Mouse (Mus musculus) liver, embryonic 13.5 days (tissue): ENCODE data around the gene Fbln1. TPM values are rescaled to one million over a fixed set of nuclear protein-coding genes. Genes with fewer than 3 reads are reported as not detected.

Experiments
- ATAC-seq: fragments of 200-750 bp; cut with Nextera tagmentation; 2 replicates; pipeline ENCODE4 v1.8.0; 2017; ENCODE audit warnings: low read depth, mild to moderate bottlenecking, moderate number of reproducible peaks, moderate library complexity
- DNase-seq: peaks from one replicate; pipeline ENCODE4 v3.0.0; 2022
- H3K27ac ChIP-seq: fragments of 300-500 bp; sonication (generic); 2 replicates; pipeline ENCODE4 v1.5.1; 2015; ENCODE audit warnings: moderate library complexity, mild to moderate bottlenecking, inconsistent platforms
- H3K27me3 ChIP-seq: fragments of 300-500 bp; sonication (generic); 2 replicates; pipeline ENCODE4 v1.6.1; 2015; ENCODE audit warnings: mild to moderate bottlenecking, inconsistent platforms
- H3K36me3 ChIP-seq: fragments of 300-500 bp; sonication (generic); 2 replicates; pipeline ENCODE4 v1.6.1; 2015; ENCODE audit warnings: mild to moderate bottlenecking, inconsistent platforms
- H3K4me1 ChIP-seq: fragments of 300-500 bp; sonication (generic); replicated peaks from 2 replicates; pipeline ENCODE4 v1.6.1; 2015; ENCODE audit warnings: inconsistent platforms
- H3K4me2 ChIP-seq: fragments of 300-500 bp; sonication (generic); 2 replicates; pipeline ENCODE4 v1.6.1; 2015; ENCODE audit warnings: inconsistent platforms, mild to moderate bottlenecking, moderate library complexity
- H3K4me3 ChIP-seq: fragments of 300-500 bp; sonication (generic); replicated peaks from 2 replicates; pipeline ENCODE4 v1.5.1; 2015; ENCODE audit warnings: mild to moderate bottlenecking, inconsistent platforms
- H3K9ac ChIP-seq: fragments of 300-500 bp; sonication (generic); 2 replicates; pipeline ENCODE4 v1.6.1; 2015; ENCODE audit warnings: mild to moderate bottlenecking, inconsistent platforms
- H3K9me3 ChIP-seq: fragments of 300-500 bp; sonication (generic); replicated peaks from 2 replicates; pipeline ENCODE4 v1.6.1; 2016; ENCODE audit warnings: inconsistent platforms
- WGBS: fragments of 180-500 bp; shearing (Covaris S2); methylation state at CpG from one replicate; pipeline ENCODE4 v1.1.7; 2015; ENCODE audit not compliant: insufficient replicate concordance; 5-methylcytosine and 5-hydroxymethylcytosine counted together
- polyA plus RNA-seq: library from polyadenylated mRNA; unstranded; fragments of >200 nt; fragmentation: Nextera tagmentation; extraction: Ambion mirVana; gene quantifications from 2 replicates; pipeline ENCODE4 v1.2.1, GENCODE M21; 2015

The Fbln1 gene
- polyA plus RNA-seq, 1 experiment from 2014 or later: 10.4 TPM

GRCm38 (mm10) chr15:85266729-85267434 lies 61.1 kb downstream of the Fbln1 start:
- Histone ChIP-seq H3K4me2 (no peak overlapping the region), H3K27me3 (no peaks in the 10 kb centered on the region), H3K27ac (no peak overlapping the region), H3K9me3 (no peaks in the 10 kb centered on the region), H3K4me1 (no peaks in the 10 kb centered on the region), H3K9ac (no peak overlapping the region), H3K4me3 (no peak overlapping the region), H3K36me3 (no peaks in the 10 kb centered on the region)
- DNase-seq (peak; percentile 26), ATAC-seq (no peak)
- WGBS: 44% methylated on average over 14 of the region's 14 CpGs

- Histone ChIP-seq H3K9me3 (no peaks in the 10 kb centered on the region), H3K27me3 (no peaks in the 10 kb centered on the region), H3K27ac (no peak overlapping the region), H3K4me3 (no peak overlapping the region), H3K4me2 (no peak overlapping the region), H3K9ac (no peak overlapping the region), H3K36me3 (no peaks in the 10 kb centered on the region), H3K4me1 (no peaks in the 10 kb centered on the region)
- no peak for DNase-seq
- WGBS: 78% methylated on average over 19 of the region's 19 CpGs
- ATAC-seq: no peak
Measured at GRCm38 (mm10) chr15:85267891-85268290, 62.1 kb downstream of the Fbln1 start.

- DNase-seq (no peak), ATAC-seq (no peak)
- Histone ChIP-seq H3K9me3 (no peaks in the 10 kb centered on the region), H3K4me2 (no peak overlapping the region), H3K9ac (no peak overlapping the region), H3K27me3 (no peaks in the 10 kb centered on the region), H3K4me1 (no peaks in the 10 kb centered on the region), H3K36me3 (no peaks in the 10 kb centered on the region), H3K4me3 (no peak overlapping the region), H3K27ac (no peak overlapping the region)
- 54% methylated on average over 11 of the region's 11 CpGs for WGBS
Measured at GRCm38 (mm10) chr15:85272988-85273387, 67.2 kb downstream of the Fbln1 start.

- WGBS: 71% methylated on average over 8 of the region's 8 CpGs
- no peak for ATAC-seq
- Histone ChIP-seq H3K9ac (no peak overlapping the region), H3K36me3 (no peaks in the 10 kb centered on the region), H3K9me3 (no peaks in the 10 kb centered on the region), H3K4me3 (no peak overlapping the region), H3K4me2 (no peak overlapping the region), H3K27ac (no peak overlapping the region), H3K4me1 (no peaks in the 10 kb centered on the region), H3K27me3 (no peaks in the 10 kb centered on the region)
- DNase-seq: no peak
Measured at GRCm38 (mm10) chr15:85277221-85277620, 71.5 kb downstream of the Fbln1 start.

GRCm38 (mm10) chr15:85278986-85279385 lies 73.2 kb downstream of the Fbln1 start:
- DNase-seq: no peak
- Histone ChIP-seq H3K4me1 (no peaks in the 10 kb centered on the region), H3K27me3 (no peaks in the 10 kb centered on the region), H3K9me3 (no peaks in the 10 kb centered on the region), H3K27ac (no peak overlapping the region), H3K4me3 (no peak overlapping the region), H3K4me2 (no peak overlapping the region), H3K36me3 (no peaks in the 10 kb centered on the region), H3K9ac (no peak overlapping the region)
- WGBS: 76% methylated on average over 5 of the region's 5 CpGs
- no peak for ATAC-seq

- ATAC-seq (no peak), DNase-seq (no peak)
- 41% methylated on average over 5 of the region's 5 CpGs for whole genome bisulfite sequencing
- no peak overlapping the region for H3K9ac ChIP-seq
- H3K4me1 ChIP-seq: no peaks in the 10 kb centered on the region
- no peaks in the 10 kb centered on the region for H3K36me3 ChIP-seq
- H3K4me3 ChIP-seq: no peak overlapping the region
- no peaks in the 10 kb centered on the region for H3K27me3 ChIP-seq
- no peaks in the 10 kb centered on the region for H3K9me3 ChIP-seq
- H3K27ac ChIP-seq: no peak overlapping the region
- no peak overlapping the region for H3K4me2 ChIP-seq
Measured at GRCm38 (mm10) chr15:85282021-85282420, 76.3 kb downstream of the Fbln1 start.

- Histone ChIP-seq H3K27ac (no peak overlapping the region), H3K4me2 (no peak overlapping the region), H3K27me3 (no peaks in the 10 kb centered on the region), H3K4me1 (no peaks in the 10 kb centered on the region), H3K4me3 (no peak overlapping the region), H3K9me3 (no peaks in the 10 kb centered on the region), H3K36me3 (no peaks in the 10 kb centered on the region), H3K9ac (no peak overlapping the region)
- DNase-seq (no peak), ATAC-seq (no peak)
- 69% methylated on average over 6 of the region's 6 CpGs for WGBS
Measured at GRCm38 (mm10) chr15:85284651-85285050, 78.9 kb downstream of the Fbln1 start.

- H3K4me1 ChIP-seq: peaks cover 10% of the 10 kb centered on the region; the same call in 1 of the 2 replicates
- WGBS: 62% methylated on average over 3 of the region's 3 CpGs
- no peak overlapping the region for H3K4me3 ChIP-seq
- no peaks in the 10 kb centered on the region for H3K9me3 ChIP-seq
- no peaks in the 10 kb centered on the region for H3K27me3 ChIP-seq
- ATAC-seq (no peak), DNase-seq (no peak)
- no peak overlapping the region for H3K9ac ChIP-seq
- H3K36me3 ChIP-seq: no peaks in the 10 kb centered on the region
- no peak overlapping the region for H3K4me2 ChIP-seq
- H3K27ac ChIP-seq: no peak overlapping the region
Measured at GRCm38 (mm10) chr15:85294632-85295031, 88.9 kb downstream of the Fbln1 start.

GRCm38 (mm10) chr15:85295544-85295943 lies 89.8 kb downstream of the Fbln1 start:
- Histone ChIP-seq H3K27me3 (no peaks in the 10 kb centered on the region), H3K4me3 (no peak overlapping the region), H3K9ac (no peak overlapping the region), H3K9me3 (no peaks in the 10 kb centered on the region), H3K27ac (no peak overlapping the region), H3K4me2 (no peak overlapping the region), H3K36me3 (no peaks in the 10 kb centered on the region), H3K4me1 (peaks cover 10% of the 10 kb centered on the region; the same call in 1 of the 2 replicates)
- ATAC-seq (no peak), DNase-seq (no peak)
- 64% methylated on average over 8 of the region's 8 CpGs for whole genome bisulfite sequencing

GRCm38 (mm10) chr15:85295977-85296376 lies 90.2 kb downstream of the Fbln1 start:
- whole genome bisulfite sequencing: 55% methylated on average over 2 of the region's 2 CpGs

GRCm38 (mm10) chr15:85296538-85296937 lies 90.8 kb downstream of the Fbln1 start:
- DNase-seq: no peak
- Histone ChIP-seq H3K27ac (no peak overlapping the region), H3K36me3 (no peaks in the 10 kb centered on the region), H3K9me3 (no peaks in the 10 kb centered on the region), H3K4me2 (no peak overlapping the region), H3K4me1 (peaks cover 10% of the 10 kb centered on the region; the same call in 1 of the 2 replicates), H3K27me3 (no peaks in the 10 kb centered on the region), H3K4me3 (no peak overlapping the region), H3K9ac (no peak overlapping the region)
- no peak for ATAC-seq
- WGBS: 57% methylated on average over 3 of the region's 3 CpGs

More at GRCm38 (mm10) chr15:85295977-85296376, 90.2 kb downstream of the Fbln1 start:
- no peak overlapping the region for H3K4me2 ChIP-seq
- H3K36me3 ChIP-seq: no peaks in the 10 kb centered on the region
- no peaks in the 10 kb centered on the region for H3K27me3 ChIP-seq
- H3K4me1 ChIP-seq: peaks cover 10% of the 10 kb centered on the region; the same call in 1 of the 2 replicates
- DNase-seq: no peak
- H3K9ac ChIP-seq: no peak overlapping the region
- no peak for ATAC-seq
- H3K4me3 ChIP-seq: no peak overlapping the region
- H3K9me3 ChIP-seq: no peaks in the 10 kb centered on the region
- H3K27ac ChIP-seq: no peak overlapping the region

GRCm38 (mm10) chr15:85298167-85298781 lies 92.5 kb downstream of the Fbln1 start:
- Histone ChIP-seq H3K9ac (no peak overlapping the region), H3K36me3 (no peaks in the 10 kb centered on the region), H3K4me3 (no peak overlapping the region), H3K9me3 (no peaks in the 10 kb centered on the region), H3K4me1 (peaks cover 10% of the 10 kb centered on the region; the same call in 1 of the 2 replicates), H3K27ac (no peak overlapping the region), H3K4me2 (no peak overlapping the region), H3K27me3 (no peaks in the 10 kb centered on the region)
- 50% methylated on average over 17 of the region's 17 CpGs for WGBS
- DNase-seq (no peak), ATAC-seq (no peak)
